Mouse (Mus musculus) gastrocnemius, adult 8-10 months (tissue): ENCODE results near the gene Ttc41. TPM values are rescaled to one million over a fixed set of nuclear protein-coding genes. Genes with fewer than 3 reads are reported as not detected.
A peak's percentile ranks its signal among the peaks of the same experiment; 100 is the strongest.

Source experiments
- DNase-seq, 2 experiments: peaks; one replicate each; pipeline ENCODE4 v3.0.0; 2022; ENCODE audit warnings: low spot score in 2 of 2
- total RNA-seq, 4 experiments: library from RNA; stranded (reverse); gene quantifications; 2 replicates each; pipeline ENCODE4 v1.2.4; 2022

Ttc41 gene
- total RNA-seq, 4 experiments from 2014 or later: 2.2 to 2.6 (median 2.3) TPM

DNA sequence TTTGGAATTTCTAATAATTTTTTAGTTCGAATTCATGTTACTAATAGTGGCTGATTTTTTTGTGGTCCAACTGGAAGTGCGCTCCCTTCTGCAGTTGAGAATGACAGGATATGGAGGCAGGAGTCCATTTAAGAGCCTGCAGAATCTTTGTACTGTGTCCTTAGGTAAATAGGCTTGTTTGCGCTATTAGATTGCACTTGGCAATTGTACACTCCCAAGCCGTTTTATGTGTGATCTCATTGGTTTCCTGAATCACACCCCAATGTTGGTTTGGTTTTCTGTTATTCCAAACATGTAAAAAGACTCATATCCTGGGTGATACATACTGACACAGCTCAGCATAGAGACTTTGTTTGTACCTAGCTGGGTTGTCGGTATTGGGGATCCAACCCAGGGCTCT lies 78.0 kb downstream of the Ttc41 start:
- DNase-seq: no peak

DNA sequence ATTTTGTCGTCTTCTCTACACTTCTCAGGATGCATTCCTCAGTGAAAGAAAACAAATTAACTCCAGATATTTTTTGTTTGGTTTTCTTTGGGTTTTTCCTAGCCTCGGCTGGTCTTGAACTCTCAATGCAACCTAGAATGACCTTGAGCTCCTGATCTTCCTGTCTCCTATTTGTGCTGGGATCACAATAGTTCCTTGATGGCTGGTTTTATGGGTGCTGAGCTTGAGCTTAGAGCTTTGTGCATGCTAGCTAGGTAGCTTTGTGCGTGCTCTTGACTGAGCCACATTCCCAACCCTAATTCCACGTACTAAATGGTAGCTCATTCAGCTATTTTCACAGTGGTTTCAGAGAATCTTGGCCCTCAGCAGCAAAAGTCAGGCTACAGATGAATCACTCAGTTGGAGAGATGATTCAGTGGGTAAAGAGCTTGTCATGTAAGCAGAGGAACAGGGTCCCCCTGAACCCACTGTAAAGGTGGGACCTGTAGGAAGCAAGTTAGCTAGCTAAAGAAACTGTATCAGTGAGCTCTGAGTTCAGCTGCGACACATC lies 78.6 kb downstream of the Ttc41 start:
- DNase-seq: no peak

DNA sequence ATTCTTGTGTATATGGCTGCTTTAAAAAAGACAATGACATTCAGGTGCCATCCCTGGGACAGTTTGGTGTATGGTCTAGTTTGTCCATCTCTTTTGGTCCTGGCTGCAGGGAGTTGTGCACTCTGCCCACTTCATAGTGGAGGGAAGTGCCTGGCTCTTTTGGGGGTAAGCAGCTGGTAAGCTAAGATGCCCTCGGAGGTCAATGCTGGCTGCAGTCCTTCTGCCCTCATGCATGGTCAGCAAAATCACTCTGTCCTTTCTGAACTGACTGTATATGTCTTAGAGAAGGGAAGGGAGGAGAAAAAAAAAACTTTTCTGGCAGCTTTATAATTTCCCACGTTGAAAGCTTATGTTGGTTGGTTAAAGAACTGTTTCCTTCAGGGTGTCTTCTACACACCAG lies 79.8 kb downstream of the Ttc41 start:
- DNase-seq: no peak

DNA sequence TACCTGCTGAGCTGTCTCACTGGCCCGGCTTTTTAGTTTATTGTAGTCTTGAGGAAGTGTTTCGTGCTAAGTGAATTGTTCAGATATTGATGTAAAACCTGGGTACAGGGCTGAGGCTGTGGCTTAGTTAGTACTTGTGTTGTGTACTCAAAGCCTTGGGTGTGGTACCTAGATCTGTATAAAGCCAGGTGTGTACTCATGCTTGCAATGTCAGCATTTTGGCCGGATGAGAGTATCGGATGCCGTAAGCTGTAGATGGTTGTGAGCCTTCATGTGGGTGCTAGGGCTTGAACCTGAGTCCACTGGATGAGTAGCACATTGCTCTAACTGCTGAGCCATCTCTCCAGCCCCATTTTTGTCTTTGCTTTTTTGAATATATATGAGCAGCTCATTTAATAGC lies 80.5 kb downstream of the Ttc41 start:
- DNase-seq: no peak

DNA sequence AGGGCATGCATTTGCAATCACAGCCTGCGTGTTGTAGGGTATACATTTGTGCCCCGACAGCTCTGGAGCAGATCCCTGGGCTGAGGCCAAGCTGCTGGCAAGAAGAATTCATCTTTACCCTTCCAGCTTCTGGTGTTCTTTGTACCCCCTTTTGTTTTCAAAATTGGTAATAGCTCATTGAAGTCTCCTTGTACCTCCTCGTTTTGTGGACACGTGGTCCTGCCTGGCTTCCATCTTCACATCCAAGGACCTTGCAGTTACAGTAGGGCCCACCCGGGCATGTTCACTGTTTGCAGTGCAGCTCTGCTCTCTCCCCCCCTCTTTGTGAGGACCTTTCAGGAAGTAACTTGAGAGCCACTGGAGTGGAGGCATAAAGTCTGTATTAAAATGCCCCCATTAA lies 82.6 kb downstream of the Ttc41 start:
- no peak for DNase-seq

DNA sequence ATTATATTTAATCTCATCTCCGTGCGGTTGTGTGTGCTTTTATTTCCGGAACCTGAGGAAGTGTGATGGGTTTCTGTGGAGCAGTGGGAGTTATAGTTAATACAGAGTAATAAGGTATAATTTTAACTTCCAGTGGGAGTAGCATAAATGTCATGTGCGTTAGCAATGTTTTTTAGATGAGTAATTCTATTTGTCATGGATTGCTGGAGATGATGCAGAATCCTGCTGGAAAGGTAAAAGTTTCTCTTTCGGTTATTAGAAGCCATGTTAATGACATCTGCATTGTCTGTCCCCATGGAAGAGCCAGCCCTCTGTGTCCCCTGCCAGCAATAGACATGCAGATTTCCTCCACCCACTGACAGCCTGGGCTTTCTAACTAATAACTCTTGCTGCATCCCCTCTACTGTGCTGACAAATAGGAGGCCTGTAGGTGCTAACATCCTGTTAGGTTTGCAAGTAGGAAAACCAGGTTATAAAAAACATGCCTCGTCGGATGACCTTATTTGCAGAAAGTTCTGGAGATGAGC lies 83.6 kb downstream of the Ttc41 start:
- DNase-seq: no peak

DNA sequence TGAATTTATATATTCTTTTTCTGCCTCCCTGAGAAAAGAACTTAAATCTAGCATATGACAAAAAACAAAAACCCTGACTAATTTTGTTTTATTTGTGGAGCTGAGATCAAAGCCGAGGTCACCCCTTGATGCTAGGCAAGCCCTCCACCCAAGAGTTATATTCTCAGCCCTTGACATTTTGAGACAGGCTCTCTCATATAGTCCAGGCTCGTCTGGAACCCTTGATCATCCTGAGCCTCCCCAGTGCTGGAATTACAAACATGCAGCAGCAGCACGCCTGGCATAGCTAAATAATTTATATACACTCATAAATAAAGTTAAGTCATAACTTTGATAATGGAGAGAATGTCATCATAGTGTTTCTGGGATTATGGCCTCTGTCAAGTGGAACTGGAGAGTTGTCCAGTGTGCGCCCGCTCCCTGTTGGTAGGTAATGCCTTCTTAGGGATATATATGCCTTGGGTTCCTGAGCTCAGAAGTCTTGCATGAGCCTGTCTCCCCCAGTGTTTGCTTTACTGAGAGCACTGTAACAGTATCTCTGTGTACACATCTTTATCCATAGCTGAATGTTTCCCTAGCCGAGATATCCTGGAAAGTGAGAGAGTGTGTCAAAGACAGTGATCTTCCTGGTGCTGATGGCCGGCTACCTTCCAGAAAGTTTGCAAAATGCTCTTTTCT lies 86.0 kb downstream of the Ttc41 start:
- no peak for DNase-seq

DNA sequence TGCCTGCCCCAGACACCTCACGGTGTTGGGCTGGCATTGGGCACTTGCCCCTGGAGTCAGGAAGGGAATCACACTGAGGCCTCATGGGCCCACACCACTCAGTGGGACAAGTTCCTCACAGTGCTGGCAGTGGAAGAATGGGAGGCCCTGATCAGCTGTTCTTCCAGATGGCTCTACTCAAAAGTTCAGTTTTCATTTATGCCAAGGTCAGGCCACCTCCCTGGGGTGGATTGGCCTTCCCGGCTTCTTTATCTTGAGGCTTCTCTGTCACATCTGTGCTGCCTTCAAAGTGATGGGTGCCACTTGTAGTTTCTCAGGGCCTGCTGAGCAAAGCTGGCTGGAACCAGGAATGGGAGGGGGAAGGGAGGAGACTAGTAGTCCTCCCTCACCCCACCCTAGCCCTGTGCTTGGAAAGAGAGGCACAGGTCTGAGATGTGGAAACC lies 87.9 kb downstream of the Ttc41 start:
- DNase-seq: no peak

DNA sequence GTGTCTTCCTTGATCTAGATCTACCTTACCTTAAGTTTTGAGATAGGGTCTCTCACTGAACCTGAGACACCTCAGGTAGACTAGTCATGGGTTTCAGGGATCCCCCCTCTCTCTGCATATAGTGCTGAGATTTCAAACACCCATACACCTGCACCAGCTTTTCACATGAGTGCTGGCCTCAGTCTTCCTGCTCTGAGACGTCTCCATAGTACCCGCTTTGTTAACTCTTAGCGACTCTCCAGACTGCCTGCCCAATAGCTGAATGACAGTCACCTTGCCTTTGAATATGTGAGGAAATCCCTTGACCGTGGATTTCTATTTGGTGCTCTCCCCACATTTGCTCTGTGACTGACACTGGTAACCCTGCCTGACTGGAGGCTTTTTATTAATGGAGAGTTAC lies 88.6 kb downstream of the Ttc41 start:
- DNase-seq: no peak

DNA sequence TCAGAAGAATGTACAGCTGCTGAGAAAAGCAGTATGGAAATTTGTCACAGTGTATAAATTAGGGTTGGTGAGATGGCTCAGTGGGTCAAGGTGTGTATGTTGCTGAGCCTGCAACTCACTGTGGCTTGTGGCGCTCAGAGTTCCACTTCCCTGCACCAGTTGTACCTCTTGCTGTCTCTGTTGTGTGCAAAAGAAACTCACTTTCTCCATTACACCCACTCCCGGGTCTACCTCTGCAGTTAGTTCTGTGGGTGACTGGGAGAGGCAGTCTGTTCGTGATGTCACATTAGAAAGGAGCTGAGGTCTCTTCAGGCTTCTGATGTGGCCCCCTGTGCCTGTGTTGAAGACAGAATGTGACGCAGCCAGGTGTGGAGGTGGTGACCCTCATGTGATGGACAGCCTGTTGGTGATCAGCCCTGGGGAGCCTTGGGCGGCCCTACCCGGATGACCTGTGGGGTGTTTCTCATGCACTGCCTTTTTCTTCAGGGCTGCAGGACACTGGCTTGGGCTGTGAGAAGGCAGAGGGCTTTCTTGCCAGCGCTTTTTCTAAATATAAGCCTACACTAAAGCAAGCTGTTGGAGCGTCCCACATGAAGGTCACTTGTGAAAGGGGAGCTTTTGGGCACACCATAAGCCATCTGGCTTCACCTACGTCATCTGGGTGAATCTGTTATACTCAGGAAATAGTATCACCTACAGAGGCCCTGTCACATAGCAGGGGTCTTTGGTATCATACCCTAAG lies 89.4 kb downstream of the Ttc41 start:
- peak; percentile 57 to 58 for DNase-seq

DNA sequence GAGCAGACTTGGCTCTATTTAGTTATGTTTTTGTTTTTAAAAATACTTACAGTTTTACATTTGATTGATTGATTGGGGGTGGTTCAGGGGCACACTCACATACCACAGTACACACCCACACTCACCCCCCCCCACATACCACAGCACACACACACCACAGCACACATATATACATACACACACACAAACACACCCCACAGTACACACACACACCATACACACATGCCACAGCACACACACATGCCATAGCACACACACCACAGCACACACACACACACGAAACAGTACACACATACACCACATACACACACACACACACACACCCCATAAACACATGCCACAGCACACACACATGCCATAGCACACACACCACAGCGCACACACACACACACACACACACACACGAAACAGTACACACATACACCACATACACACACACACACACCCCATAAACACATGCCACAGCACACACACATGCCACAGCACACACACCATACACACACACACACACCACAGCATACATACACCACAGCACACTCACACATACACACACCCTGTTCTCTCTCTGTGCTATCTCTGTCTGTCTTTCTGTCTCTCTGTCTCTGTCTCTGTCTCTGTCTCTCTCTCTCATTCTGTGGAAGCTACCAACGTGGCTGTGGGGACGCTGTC lies 90.6 kb downstream of the Ttc41 start:
- no peak for DNase-seq

DNA sequence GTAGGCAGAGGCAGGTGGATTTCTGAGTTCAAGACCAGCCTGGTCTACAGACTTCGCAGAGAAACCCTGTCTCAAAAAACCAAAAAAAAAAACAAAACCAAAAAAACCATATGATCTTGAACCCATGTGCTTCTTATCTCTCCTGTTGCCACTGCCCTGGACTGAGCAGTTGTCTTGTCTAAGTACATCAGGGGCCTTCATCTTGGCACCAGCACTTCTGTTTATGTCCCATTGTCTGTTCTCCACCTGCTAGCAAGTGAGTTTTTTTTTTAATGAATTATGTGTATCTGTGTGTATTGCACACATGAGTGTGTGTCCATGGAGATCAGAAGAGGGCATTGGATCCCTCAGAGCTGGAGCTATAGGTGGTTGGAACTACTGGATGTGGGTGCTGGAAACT lies 101.8 kb downstream of the Ttc41 start:
- no peak for DNase-seq

DNA sequence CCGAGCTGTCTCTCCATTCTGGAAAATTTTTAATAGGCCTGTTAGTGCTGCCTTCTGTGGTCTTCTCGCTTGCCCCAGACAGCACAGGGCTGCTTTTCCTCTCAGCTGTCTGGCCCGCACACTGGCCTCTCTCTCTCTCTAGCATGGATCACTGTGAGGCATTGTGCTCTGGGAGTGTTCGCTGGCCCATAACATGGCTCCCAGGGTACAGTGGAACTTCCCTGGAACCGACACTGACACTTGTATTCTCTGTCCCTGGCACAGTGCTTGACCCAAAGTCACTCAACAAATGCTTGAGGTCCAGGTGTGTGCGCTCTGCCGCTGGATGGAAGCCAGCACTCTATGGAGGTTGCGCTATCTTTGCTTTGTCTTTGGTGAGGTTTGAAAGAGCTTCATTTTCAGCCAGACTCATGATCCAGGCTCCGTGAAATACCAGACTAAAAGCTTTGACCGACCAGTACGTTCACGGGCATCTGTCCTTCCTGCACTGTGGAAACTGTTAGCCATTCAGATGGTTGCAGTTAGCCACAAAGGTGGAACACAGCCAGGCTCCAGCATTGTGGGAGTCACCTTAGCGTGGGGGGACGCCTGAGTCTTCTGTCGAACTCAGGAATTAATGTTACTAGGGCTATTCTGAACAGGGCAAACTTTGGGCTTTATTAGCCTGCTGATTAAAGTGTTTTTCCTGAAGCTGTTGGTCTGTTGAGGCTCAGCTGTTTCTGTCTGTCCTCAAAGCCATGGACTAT lies 102.6 kb downstream of the Ttc41 start:
- no peak for DNase-seq

DNA sequence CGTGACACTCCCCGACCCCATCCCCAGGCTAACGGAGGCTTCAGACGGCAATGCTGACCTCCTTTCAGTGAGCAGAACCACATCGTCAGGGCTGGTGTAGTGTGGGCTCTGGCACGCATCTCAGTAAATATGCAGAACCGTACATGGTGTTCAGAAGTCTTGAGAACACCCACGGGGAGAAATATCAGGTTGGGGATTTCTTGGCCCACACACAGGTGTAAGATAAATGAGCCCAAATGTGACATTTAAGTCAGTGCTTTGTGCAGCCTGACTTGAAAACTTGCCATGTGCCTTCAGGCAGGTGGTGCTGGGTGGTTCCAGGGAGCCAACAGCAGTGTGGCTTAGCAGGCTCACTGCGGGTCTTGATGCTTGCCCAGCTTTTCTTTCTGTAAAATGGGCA lies 104.4 kb downstream of the Ttc41 start:
- DNase-seq: peak; percentile 68

DNA sequence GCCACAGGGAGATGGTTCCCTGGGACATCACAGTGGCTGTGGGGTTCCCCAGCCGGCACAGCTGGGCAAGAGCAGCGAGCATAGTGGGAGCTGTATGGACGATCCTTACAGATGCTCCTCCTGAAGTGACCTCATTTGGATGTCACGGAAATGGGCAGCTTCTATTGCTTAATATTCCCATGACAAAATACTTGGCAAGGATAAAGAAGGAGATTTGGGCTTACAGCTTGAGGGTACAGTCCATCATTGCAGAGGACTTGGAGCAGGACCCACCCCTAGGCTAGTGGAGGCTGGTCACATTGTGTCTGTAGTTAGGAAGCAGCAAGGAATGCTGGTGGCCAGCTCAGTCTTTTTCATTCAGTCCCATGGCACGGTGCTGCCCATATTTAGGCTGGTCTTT lies 105.0 kb downstream of the Ttc41 start:
- DNase-seq: no peak

DNA sequence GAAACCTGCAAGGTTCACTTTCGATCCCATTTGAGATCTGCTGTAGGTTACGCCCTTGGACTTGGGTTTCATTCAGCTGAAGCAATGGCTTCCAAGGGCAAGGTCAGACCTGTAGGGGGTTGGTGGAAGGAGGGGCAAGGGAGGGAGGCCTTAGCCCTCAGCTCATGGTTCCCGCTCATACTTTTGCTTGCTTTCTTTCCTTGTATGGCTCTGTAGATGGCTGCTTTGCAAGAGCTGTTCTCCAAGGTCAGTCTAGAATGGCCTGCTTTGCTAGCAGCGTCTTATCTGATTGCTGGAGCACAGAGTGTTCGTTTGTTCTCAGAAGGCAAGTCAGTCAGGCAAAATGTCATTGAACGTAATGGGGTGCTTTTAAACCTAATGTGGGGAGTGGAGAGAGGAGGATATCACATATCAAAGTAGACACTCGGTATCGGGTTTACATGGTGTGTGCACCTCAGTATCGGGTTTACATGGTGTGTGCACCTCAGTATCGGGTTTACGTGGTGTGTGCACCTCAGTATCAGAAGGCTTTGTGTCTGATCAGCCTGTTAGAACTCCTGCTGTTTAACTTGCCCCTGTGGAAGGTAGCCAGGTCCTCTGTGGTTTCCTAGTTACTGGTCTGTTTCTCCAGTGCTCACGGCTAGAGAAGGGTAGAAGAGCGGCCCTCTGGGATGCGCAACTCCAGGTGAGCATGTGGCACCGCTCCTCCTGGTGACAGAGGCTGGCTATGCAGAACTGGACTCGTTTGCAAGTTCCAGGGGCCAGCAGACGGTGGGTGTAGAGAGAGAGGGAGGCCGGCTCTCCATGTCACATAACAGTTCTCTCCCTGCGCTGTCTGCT lies 108.9 kb downstream of the Ttc41 start:
- DNase-seq: no peak

DNA sequence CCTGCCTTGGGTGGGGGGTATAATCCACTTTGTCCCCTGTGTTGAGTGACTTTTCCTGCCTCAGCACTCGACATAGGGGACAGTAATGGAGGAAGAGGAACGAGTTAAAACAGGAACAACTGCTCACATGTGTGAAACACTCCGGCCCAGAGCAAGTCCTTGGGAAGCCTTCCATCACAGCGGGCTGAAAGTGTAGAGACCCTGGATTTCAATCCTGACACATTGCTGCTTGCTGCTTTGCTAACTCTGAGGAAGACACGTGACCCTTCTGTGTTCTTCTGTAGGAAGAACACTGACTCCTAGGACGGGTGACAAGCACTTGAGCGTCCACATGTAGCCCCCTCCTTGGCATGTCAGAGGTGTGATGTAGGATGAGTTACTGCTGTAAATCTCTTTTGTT lies 109.5 kb downstream of the Ttc41 start:
- no peak for DNase-seq

DNA sequence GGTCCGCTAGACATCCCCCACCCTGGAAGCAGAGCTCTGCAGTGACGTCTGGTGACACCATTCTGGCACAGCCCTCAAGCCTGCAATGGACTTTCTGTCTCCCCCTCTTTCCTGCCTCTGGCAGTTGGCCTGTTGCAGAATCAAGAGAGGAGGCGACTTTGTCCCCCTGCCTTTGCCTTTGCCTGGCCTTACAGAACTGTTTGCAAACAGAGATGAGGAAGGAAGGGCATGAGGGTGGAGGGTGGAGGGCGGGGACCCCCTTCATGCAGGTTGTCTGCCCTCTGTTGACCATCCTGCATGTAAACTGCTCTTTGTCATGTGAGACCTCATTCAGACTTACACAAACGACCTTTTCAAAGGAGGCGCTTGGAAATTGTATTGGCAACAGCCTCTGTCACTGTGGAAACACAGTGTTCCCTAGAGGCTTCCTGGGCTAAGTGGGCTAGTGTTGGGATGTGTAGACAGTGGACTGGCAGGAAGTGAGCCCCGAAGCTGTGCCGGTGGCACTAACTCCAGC lies 114.1 kb downstream of the Ttc41 start:
- no peak for DNase-seq

DNA sequence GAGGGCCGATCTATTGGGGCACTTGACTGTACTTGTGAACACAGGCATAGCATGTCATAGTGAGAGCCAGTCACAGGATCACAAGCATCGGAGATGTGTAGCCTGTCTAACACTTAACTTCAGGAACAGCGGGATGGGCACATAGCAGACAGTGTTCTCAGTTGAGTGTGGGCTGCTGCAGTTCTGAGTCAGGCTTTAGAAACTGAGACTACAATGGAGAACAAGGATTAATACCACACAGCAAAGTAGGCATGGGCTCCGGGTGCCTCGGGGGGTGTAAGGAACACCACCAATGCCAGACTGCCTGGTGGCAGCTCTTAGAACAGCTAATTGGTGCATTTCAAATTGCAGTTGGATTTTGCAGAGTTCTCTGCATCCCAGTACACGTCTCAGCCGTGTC lies 115.4 kb downstream of the Ttc41 start:
- DNase-seq: no peak

DNA sequence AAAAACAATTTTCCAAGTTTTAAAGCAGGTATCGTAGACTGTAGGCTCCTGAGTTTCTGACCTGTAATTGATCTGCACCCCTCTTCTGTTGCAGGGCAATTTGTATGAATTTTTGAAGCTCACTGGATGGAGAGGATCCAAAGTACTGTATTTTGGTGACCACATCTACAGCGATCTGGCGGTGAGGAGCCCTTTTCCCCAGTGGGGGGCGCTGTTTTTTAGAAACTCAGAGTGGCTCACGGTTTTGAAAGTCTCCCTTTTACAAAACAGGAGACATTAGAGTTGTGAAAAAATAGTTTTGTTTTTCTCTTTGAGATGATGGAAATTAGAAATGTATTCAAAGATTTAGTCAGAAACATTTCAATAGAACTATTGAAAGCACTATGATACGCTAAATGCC lies 118.5 kb downstream of the Ttc41 start:
- no peak for DNase-seq
